Mouse (Mus musculus) liver, embryonic 14.5 days (tissue): ENCODE results near the gene Ppa1. TPM values are rescaled to one million over a fixed set of nuclear protein-coding genes. Genes with fewer than 3 reads are reported as not detected.

Experiments used
- ATAC-seq: fragments of 200-750 bp; cut with Nextera tagmentation; 2 replicates; pipeline ENCODE4 v1.8.0; 2017; ENCODE audit warnings: moderate number of reproducible peaks, mild to moderate bottlenecking, moderate library complexity; ENCODE audit not compliant: insufficient read depth
- DNase-seq, 3 experiments: peaks; one replicate each; pipeline ENCODE4 v3.0.0-alpha.2; 2012 to 2013; ENCODE audit warnings: low read depth in 3 of 3, low spot score in 3 of 3
- H3K27ac ChIP-seq: fragments of 300-500 bp; sonication (generic); 2 replicates; pipeline ENCODE4 v1.5.1; 2014; ENCODE audit warnings: moderate library complexity, mild to moderate bottlenecking, control low read depth, inconsistent platforms
- H3K27me3 ChIP-seq: fragments of 300-500 bp; sonication (generic); 2 replicates; pipeline ENCODE4 v1.6.1; 2014; ENCODE audit warnings: mild to moderate bottlenecking, low read length, moderate library complexity; ENCODE audit not compliant: control insufficient read depth, insufficient read depth
- H3K36me3 ChIP-seq: fragments of 300-500 bp; sonication (generic); replicated peaks from 2 replicates; pipeline ENCODE4 v1.6.1; 2014; ENCODE audit warnings: low read depth; ENCODE audit not compliant: control insufficient read depth, insufficient read depth
- H3K4me1 ChIP-seq, 2 experiments: fragments of 200-500 bp in 1 of 2; fragments of 300-500 bp in 1 of 2; sonication (generic) in 1 of 2; replicated peaks; 2 replicates each; pipeline ENCODE4 v1.6.1; 2012 to 2014; ENCODE audit warnings: antibody characterized with exemption in 1 of 2, inconsistent platforms in 1 of 2, low read length in 1 of 2; ENCODE audit not compliant: control insufficient read depth in 2 of 2, insufficient read depth in 2 of 2
- H3K4me2 ChIP-seq: fragments of 300-500 bp; sonication (generic); 2 replicates; pipeline ENCODE4 v1.6.1; 2014; ENCODE audit warnings: low read depth, mild to moderate bottlenecking, control low read depth, moderate library complexity
- H3K4me3 ChIP-seq, 2 experiments: fragments of 200-500 bp in 1 of 2; fragments of 300-500 bp in 1 of 2; sonication (generic) in 1 of 2; 2 replicates each; pipeline ENCODE4 v1.5.1; 2012 to 2014; ENCODE audit warnings: low read depth in 2 of 2, low read length in 2 of 2, mild to moderate bottlenecking in 2 of 2, control low read depth in 1 of 2, inconsistent platforms in 1 of 2, moderate library complexity in 1 of 2; ENCODE audit not compliant: insufficient read depth in 1 of 2
- H3K9ac ChIP-seq: fragments of 300-500 bp; sonication (generic); replicated peaks from 2 replicates; pipeline ENCODE4 v1.6.1; 2014; ENCODE audit warnings: mild to moderate bottlenecking, control low read depth, moderate library complexity
- H3K9me3 ChIP-seq: fragments of 300-500 bp; sonication (generic); 2 replicates; pipeline ENCODE4 v1.6.1; 2016; ENCODE audit warnings: low read length, mixed read lengths; ENCODE audit not compliant: control insufficient read depth
- CTCF ChIP-seq: IDR thresholded peaks from 2 replicates; pipeline ENCODE4 v1.5.1; 2016; ENCODE audit warnings: antibody characterized with exemption, low read depth, control low read depth
- EP300 ChIP-seq: IDR thresholded peaks from 2 replicates; pipeline ENCODE4 v1.6.1; 2016; ENCODE audit warnings: antibody characterized with exemption, low read depth
- WGBS: fragments of 180-500 bp; shearing (Covaris S2); extraction: QIAGEN DNeasy Blood & Tissue Kit; methylation state at CpG from one replicate; pipeline ENCODE4 v1.1.7; 2014; ENCODE audit not compliant: insufficient replicate concordance; 5-methylcytosine and 5-hydroxymethylcytosine counted together
- polyA plus RNA-seq, 2 experiments: library from polyadenylated mRNA; depleted of rRNA in 1 of 2; stranded (reverse) in 1 of 2; unstranded in 1 of 2; fragments of >200 nt; fragmentation: Nextera tagmentation in 1 of 2; extraction: Ambion mirVana in 1 of 2; gene quantifications; 2 replicates each; pipeline versions ENCODE4 v1.2.1 to v1.2.3; 2012 to 2014

Gene Ppa1
- polyA plus RNA-seq, 2 experiments = 51.8 to 98.1 TPM

DNA sequence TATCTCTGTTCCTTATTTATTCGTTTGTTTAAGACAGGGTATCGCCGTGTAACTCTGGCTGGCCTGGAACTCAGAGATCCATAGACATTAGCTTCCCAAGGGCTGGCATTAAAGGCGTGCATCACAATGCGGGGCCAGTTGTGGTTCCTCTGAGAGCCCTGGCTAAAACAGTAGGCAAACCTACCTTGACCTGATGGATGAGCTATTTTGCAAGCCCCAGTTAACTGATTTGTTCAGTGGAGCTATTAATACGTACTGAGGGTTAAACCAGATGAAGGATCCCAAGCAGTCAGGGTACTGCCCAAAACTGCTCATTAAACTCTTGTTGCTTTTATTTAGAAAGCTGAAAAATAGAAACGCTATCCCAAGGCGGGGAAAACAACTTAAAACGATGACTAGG lies 31.2 kb downstream of the Ppa1 start:
- Histone ChIP-seq H3K27ac (peak overlapping the region; percentile 80), H3K4me1 (peaks cover 10 to 17% of the 10 kb centered on the region in 2 experiments; a peak in 3 of 4 replicates), H3K9me3 (no peaks in the 10 kb centered on the region), H3K4me3 (peak overlapping the region; percentile 63 to 99), H3K36me3 (peaks cover 2% of the 10 kb centered on the region), H3K9ac (peak overlapping the region; percentile 85), H3K4me2 (peak overlapping the region; percentile 90), H3K27me3 (no peaks in the 10 kb centered on the region)
- DNase-seq = no peak
- TF ChIP-seq CTCF = no peak
- 44% methylated on average over 9 of the region's 9 CpGs for WGBS
- ATAC-seq = no peak

DNA sequence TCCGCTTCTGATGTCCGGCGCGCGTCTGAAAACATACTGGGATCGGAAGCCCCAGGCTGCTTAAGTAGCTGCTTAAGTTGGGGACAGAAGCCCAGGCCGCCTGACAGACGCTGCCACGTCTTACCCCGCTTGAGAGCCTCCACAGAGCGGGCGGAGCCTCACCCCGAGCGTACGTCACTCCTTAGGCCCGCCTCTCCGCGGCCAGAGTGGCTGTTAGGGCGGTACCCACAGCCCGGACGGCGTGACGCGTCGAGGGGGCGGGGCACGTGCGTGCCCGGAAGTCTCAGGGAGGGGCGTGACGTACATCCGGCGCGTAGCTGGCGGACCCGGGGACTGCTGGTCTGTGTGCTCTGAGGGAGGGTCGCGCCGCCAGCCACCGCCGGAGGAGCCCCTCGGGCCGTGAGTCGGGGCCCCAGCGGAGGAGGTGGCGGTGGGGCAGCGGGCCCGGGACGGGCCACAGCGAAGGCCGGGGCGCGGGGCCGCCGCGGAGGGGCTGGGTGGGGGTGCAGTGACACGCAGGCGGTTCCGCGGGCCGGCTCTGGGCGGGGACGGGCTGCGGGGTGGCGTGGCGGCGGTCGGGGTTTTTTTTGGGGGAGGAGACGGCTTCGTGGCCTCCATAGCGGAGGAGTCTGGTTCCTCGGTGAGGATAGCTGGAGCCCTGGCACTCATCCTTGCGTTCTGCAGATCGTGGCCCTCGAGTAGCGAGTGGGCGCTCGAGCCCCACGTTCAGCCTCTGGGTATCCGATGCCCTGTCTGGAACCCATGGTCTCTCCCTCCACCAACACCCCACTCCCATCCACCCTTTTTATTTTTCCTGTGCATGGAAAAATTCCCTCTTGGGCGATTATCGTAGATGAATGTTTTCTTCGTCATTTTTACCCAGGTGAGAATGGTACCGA lies 31.9 kb downstream of the Ppa1 start, which contains the start of gene Sar1a:
Gene Sar1a, plus strand, starts transcription at position 285 of the 899 bp plus-strand sequence.
- H3K9me3 ChIP-seq = no peaks in the 10 kb centered on the region
- H3K9ac ChIP-seq = peak within 1 kb of the TSS; percentile 90
- H3K27ac ChIP-seq = peak within 1 kb of the TSS; percentile 80
- peaks cover 8% of the 10 kb centered on the region for H3K36me3 ChIP-seq
- DNase-seq (peak; percentile 94), ATAC-seq (peak; percentile 98)
- peak within 1 kb of the TSS; percentile 90 for H3K4me2 ChIP-seq
- TF ChIP-seq CTCF = no peak
- TF ChIP-seq EP300 = no peak
- H3K27me3 ChIP-seq = no peaks in the 10 kb centered on the region
- peak within 1 kb of the TSS; percentile 82 to 99 for H3K4me3 ChIP-seq
- H3K4me1 ChIP-seq = peaks cover 10 to 17% of the 10 kb centered on the region in 2 experiments; a peak in 3 of 4 replicates
- under 1% methylated on average over 84 of the region's 84 CpGs for WGBS

DNA sequence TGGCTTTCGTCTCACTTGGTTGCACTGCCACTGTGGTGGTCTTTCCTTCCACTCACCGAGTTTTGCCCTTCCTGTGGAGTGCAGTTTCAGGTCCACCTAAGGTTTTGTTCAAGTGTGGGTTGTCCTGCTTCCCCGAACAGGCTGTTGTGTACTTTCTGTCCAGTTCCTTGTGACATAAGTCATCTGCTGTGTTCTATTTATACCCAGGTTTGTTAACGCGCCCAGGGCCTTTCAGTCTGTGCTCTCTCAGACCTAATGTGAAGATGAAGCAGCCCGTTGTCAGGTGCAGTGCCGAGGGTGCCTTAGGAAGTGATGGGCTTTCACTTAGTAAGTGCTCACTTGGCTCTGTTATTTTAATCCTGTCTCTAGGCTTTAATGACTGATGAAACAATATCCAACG lies 41.1 kb downstream of the Ppa1 start:
- Histone ChIP-seq H3K4me2 (no peak overlapping the region), H3K27ac (no peak overlapping the region), H3K27me3 (no peaks in the 10 kb centered on the region), H3K9ac (no peak overlapping the region), H3K4me1 (no peaks in the 10 kb centered on the region), H3K36me3 (peaks cover 70% of the 10 kb centered on the region), H3K4me3 (no peak overlapping the region), H3K9me3 (no peaks in the 10 kb centered on the region)
- no peak for ATAC-seq
- 78% methylated on average over 8 of the region's 8 CpGs for WGBS
- DNase-seq = no peak
- no peak for TF ChIP-seq CTCF
- TF ChIP-seq EP300 = no peak

DNA sequence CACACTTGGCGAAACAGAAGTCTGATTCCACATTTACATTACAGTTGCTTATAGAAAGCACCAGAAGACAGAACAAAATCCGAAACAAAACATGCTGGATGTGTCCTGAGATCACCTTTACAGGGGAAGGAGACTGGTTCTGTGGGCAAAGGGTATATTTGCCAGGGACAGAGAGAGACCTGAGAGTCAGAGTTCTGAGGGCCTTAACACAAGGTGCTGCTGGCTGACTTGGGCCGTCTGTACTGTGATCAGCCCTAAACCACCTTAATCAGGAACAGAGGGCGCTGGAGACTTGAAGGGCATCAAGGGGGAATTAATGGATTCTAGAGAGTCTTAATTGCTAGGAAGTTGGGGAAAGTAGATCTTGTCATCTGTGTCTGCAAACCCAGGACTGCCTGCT lies 45.2 kb downstream of the Ppa1 start:
- no peak overlapping the region for H3K4me3 ChIP-seq
- no peak for ATAC-seq
- 63% methylated on average over 4 of the region's 4 CpGs for WGBS
- peaks cover 39% of the 10 kb centered on the region for H3K36me3 ChIP-seq
- DNase-seq = no peak
- no peak overlapping the region for H3K27ac ChIP-seq
- H3K27me3 ChIP-seq = no peaks in the 10 kb centered on the region
- H3K9ac ChIP-seq = no peak overlapping the region
- TF ChIP-seq CTCF (no peak), EP300 (no peak)
- H3K4me1 ChIP-seq = peaks cover 3 to 7% of the 10 kb centered on the region in 2 experiments; a peak in 2 of 4 replicates
- no peak overlapping the region for H3K4me2 ChIP-seq
- H3K9me3 ChIP-seq = no peaks in the 10 kb centered on the region
